Mouse (Mus musculus): ENCODE results near the gene Pomp. TPM values are rescaled to one million over a fixed set of nuclear protein-coding genes. Genes with fewer than 3 reads are reported as not detected.
"Not testable (repeated sequence)": the region's sequence is repeated elsewhere in the genome, so short reads cannot be mapped to it uniquely, and the experiment has no call there.

Pomp gene
- polyA plus RNA-seq, 1 experiment from 2014 or later: 540 TPM

DNA sequence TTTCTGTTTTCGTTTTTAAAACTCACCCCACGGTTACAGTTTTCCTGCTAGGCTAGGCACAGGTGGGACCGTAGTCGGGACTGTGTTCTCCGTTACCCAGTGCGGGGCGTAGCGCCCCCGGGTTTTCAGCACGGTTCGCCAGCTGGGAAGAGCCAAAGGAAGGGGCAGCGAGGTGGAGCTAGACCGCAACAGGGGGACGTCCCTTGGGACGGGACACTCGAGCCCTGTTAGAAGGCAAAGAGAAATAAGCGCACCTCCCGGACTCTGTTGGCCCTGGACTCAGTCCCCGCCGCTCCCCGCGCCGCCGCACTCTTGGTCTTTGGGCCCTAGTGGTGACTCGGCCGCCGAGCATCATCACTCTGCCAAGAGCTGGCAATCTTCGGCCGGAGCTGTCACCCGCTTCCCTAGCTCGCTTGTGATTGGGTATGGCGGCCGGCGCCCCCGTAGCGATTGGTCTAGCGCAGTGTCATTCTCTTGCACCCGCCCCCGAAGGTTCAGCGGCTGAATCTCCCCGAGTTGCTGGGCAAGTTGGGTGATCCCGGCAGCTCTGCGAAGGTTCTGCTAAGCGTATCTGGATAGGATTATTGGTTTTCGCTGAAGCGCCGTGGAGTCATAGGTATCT is 34.3 kb downstream of the Pomp start, which contains the start of gene Slc46a3:
TSS of gene Slc46a3 (minus strand) at position 361 of the 622 bp plus-strand sequence.
- peak within 1 kb of the TSS; percentile 61 for H3K4me3 ChIP-seq
- ATAC-seq (ENCODE audit: low read depth): peak; percentile 99
- H3K4me2 ChIP-seq: peak within 1 kb of the TSS; percentile 72
- H3K9ac ChIP-seq: peak within 1 kb of the TSS; percentile 71
- peaks cover 22% of the 10 kb centered on the region for H3K27me3 ChIP-seq
- H3K36me3 ChIP-seq: no peaks in the 10 kb centered on the region
- under 1% methylated on average over 47 of the region's 47 CpGs for WGBS
- peaks cover 24% of the 10 kb centered on the region for H3K4me1 ChIP-seq (replicated peaks)
- no peak within 1 kb of the TSS for H3K27ac ChIP-seq (replicated peaks)
- H3K9me3 ChIP-seq: no peaks in the 10 kb centered on the region

DNA sequence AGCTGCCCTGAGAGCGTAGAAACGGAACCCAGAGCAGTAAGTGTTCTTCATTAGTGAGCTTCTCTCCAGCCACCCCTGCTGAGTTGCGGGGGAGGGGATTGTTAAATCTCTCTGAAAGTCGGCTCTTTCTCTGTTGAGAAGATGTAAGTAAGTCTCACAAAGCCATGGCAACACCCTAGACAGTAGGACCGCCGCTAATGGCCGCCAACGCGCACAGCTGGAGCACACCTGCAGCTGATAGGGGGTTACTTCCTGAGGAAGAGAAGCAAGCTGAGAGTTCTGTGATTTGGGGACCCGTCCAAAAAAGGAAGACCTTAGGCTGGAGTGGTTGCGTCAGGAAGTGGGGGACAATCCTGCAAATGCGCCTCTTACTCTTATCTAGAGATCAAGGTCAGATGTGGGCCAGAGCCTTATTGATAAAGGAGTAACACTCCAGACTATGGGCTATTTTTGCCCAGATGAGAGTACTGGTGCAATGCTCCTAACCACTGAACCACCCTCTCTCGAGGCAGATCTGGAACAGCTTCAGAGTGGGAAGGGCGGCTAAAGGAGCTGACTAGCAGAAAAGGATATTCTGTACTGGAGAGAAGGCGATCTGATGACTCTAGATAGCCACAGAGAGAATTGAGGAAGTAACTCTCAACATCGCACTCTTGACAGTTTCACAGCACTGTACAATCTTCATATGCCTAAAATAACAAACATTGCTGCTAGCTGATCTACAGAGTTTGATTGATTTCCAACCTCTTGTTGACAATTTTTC is 35.4 kb downstream of the Pomp start:
- peak overlapping the region; percentile 72 for H3K4me2 ChIP-seq
- peak overlapping the region; percentile 61 for H3K4me3 ChIP-seq
- H3K9ac ChIP-seq: no peak overlapping the region
- H3K4me1 ChIP-seq (replicated peaks): peaks cover 24% of the 10 kb centered on the region
- 26% methylated on average over 16 of the region's 16 CpGs for WGBS
- H3K27me3 ChIP-seq: peaks cover 22% of the 10 kb centered on the region
- H3K36me3 ChIP-seq: no peaks in the 10 kb centered on the region
- H3K9me3 ChIP-seq: no peaks in the 10 kb centered on the region
- no peak overlapping the region for H3K27ac ChIP-seq (replicated peaks)
- no peak for ATAC-seq (ENCODE audit: low read depth)

DNA sequence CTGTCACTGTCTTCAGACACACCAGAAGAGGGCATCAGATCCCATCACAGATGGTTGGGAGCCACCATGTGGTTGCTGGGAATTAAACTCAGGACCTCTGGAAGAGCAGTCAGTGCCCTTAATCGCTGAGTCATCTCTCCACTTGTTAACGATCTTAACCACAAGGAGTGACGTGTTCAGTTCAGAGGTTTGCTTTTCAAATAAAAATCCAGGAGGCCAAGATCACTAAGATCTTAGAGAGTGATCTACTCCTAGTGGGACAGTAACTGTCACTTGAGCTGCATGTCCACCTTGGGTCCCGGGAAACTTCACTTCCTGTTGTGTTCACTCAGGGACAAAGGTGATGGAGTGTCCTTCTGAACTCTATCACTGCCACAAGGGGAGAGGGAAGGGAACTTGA is 36.2 kb downstream of the Pomp start:
- 85% methylated on average over 4 of the region's 4 CpGs for WGBS
- H3K9me3 ChIP-seq; H3K36me3 ChIP-seq; H3K4me3 ChIP-seq; H3K9ac ChIP-seq; H3K4me2 ChIP-seq; H3K27ac ChIP-seq (replicated peaks); ATAC-seq (ENCODE audit: low read depth): not testable (repeated sequence)
- H3K4me1 ChIP-seq (replicated peaks): peaks cover 24% of the 10 kb centered on the region
- peaks cover 22% of the 10 kb centered on the region for H3K27me3 ChIP-seq

DNA sequence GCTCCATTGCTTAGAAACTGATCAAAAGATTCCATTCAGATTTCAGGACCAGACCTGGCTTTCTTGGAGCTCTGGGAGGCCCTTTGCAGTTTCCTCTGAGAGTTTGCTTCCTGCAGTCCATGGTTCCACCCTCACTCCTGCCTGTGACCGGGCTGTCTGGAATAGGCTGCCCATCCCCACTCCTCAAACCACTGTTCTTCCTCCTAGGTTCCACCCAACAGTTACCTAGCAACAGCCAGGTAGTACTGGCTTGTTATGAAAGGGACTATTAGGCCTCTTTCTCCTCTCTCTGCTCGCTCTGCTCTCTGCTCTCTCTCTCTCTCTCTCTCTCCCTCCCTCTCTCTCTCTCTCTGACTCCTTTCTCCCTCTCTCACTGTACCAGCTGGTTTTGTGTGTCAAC is 38.0 kb downstream of the Pomp start:
- Histone ChIP-seq H3K27ac (replicated peaks) (no peak overlapping the region), H3K9ac (no peak overlapping the region), H3K4me3 (no peak overlapping the region), H3K36me3 (no peaks in the 10 kb centered on the region), H3K9me3 (no peaks in the 10 kb centered on the region), H3K27me3 (peaks cover 10% of the 10 kb centered on the region), H3K4me2 (no peak overlapping the region), H3K4me1 (replicated peaks) (peaks cover 19% of the 10 kb centered on the region)
- ATAC-seq (ENCODE audit: low read depth): no peak
- 72% methylated on average over 2 of the region's 2 CpGs for WGBS

DNA sequence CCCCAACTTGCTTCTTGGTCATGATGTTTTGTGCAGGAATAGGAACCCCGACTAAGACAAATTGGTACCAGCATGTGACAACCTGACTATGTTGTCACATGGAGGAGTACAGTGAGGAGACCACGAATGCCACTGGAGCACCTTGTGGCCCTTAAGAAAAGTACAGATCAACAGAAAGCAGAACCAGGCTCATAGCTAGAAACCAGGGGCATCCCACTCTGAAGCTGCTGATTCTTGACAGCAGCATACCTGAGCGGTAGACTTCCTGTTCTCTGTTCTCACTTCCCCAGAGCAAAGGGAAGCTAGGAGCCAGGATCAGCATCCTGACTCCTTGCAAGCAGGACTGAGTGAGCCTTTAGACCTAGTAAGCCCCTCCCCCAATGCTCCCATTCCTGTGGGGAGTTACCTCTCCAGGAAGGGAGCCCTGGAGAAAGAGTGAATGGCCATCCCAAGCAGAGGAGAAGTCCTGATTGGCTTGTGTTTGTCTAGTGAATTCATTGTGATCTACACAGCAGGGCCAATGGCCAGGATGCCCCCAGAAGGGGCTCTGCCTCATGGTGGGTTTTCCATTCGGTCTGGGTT is 38.8 kb downstream of the Pomp start:
- Histone ChIP-seq H3K4me2 (no peak overlapping the region), H3K9me3 (no peaks in the 10 kb centered on the region), H3K4me1 (replicated peaks) (peaks cover 11% of the 10 kb centered on the region), H3K9ac (no peak overlapping the region), H3K27me3 (peaks cover 7% of the 10 kb centered on the region), H3K27ac (replicated peaks) (no peak overlapping the region), H3K4me3 (no peak overlapping the region), H3K36me3 (no peaks in the 10 kb centered on the region)
- no peak for ATAC-seq (ENCODE audit: low read depth)
- 69% methylated on average over 4 of the region's 4 CpGs for WGBS

DNA sequence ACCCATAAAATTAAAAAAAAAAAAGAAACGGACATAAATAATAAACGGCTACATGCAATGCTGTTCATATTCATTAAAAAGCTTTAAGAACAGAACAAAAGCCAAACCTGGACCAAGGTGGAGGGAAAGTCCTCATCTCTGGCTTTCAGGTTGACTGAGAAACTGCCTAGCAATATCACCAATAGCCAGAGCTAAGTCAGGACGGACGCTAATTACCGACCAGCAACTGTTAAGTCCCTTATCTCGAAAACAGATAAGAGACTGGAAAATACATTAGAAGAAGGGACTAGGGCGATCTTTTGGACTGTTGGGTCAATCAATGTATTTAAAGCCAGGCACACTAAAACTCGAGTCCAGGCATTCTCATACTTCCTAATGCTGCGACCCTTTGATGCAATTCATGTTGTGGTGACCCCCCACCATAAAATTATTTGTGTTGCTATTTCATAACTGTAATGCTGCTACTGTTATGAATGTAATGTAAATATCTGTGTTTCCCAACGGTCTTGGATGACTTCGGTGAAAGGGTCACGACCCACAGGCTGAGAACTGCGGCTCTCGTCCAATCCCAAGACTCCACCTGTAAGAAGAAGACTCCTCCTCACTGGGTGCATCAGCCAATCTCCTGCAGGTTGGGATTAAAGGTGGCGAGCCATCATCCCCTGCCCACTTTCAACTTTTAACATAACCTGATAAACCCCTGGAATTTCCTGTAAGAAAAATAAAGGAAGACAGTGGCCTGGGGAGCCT is 41.9 kb downstream of the Pomp start:
- Histone ChIP-seq H3K4me2 (no peak overlapping the region), H3K9me3 (no peaks in the 10 kb centered on the region)
- no peak for ATAC-seq (ENCODE audit: low read depth)

DNA sequence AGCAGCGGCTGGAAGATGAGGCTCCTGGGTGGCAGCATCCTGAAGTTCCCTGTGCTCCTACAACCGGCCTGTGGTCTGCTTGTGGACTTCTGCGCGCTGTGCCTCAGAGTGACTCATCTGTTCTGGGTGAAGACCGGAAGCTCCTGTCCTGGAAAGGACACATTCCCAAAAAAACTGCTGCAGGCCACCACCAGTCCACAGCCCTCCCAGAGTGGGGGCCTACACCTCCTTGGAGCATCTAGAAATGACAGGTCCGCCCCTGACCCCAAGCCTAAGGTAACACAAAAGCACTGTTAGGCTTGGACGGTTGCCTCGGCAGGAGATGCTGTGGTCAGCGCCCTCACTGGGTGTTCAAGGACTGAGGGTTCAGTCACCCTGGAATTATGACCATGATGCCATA is 42.9 kb downstream of the Pomp start:
- Histone ChIP-seq H3K4me2 (no peak overlapping the region), H3K27me3 (no peaks in the 10 kb centered on the region), H3K9me3 (no peaks in the 10 kb centered on the region), H3K9ac (no peak overlapping the region), H3K36me3 (no peaks in the 10 kb centered on the region), H3K4me3 (no peak overlapping the region), H3K27ac (replicated peaks) (no peak overlapping the region), H3K4me1 (replicated peaks) (no peaks in the 10 kb centered on the region)
- ATAC-seq (ENCODE audit: low read depth): no peak
- WGBS: 90% methylated on average over 9 of the region's 9 CpGs

More for the DNA sequence above, 41.9 kb downstream of the Pomp start:
- Histone ChIP-seq H3K27me3 (no peaks in the 10 kb centered on the region), H3K36me3 (no peaks in the 10 kb centered on the region), H3K4me3 (no peak overlapping the region), H3K9ac (no peak overlapping the region), H3K27ac (replicated peaks) (no peak overlapping the region), H3K4me1 (replicated peaks) (no peaks in the 10 kb centered on the region)
- WGBS: 91% methylated on average over 15 of the region's 15 CpGs

DNA sequence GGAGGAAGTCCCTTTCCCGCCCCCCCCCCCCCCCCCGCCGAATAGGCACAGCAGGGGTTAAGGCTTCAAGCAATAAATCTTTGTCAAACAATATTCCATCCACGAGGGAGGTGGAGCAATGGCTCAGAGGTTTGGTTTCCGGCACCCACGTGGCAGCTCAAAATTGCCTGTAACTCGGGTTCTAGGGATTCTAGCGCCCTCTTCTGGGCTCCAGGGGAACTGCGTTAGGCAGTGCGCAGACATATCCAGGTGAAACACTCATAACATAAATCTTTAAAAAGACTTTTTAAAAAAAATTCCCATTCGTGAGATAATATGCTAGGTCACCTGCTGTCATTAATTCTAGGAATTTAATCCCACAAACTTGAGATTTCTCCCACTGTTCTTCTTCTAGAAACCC is 46.9 kb downstream of the Pomp start:
- Histone ChIP-seq H3K27ac (replicated peaks) (no peak overlapping the region), H3K9ac (no peak overlapping the region), H3K4me1 (replicated peaks) (no peaks in the 10 kb centered on the region), H3K27me3 (no peaks in the 10 kb centered on the region), H3K36me3 (no peaks in the 10 kb centered on the region), H3K4me2 (no peak overlapping the region), H3K9me3 (no peaks in the 10 kb centered on the region), H3K4me3 (no peak overlapping the region)
- 57% methylated on average over 11 of the region's 11 CpGs for WGBS
- no peak for ATAC-seq (ENCODE audit: low read depth)

DNA sequence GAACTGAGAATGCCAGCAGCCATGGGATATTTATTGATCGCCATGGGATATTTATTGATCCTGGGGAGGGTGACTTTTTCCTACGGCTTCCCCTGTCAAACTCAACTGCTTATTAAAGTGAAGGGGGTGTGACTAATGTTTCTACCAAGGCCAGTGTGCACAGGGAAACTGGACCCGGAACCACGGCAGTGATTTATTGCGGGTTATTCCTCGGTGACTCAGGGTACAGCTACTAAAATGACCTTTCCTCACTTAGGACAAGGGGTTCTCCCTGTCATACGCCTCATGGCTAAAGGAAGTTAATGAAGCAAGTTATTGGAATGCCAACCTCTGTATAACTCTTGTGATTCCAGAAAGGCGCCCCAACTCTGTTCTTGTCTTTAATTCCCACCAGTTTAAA is 47.6 kb downstream of the Pomp start:
- no peak overlapping the region for H3K27ac ChIP-seq (replicated peaks)
- H3K36me3 ChIP-seq: no peaks in the 10 kb centered on the region
- no peak overlapping the region for H3K9ac ChIP-seq
- no peak overlapping the region for H3K4me2 ChIP-seq
- H3K9me3 ChIP-seq: no peaks in the 10 kb centered on the region
- H3K4me1 ChIP-seq (replicated peaks): no peaks in the 10 kb centered on the region
- 82% methylated on average over 8 of the region's 8 CpGs for WGBS
- ATAC-seq (ENCODE audit: low read depth): no peak
- H3K4me3 ChIP-seq: no peak overlapping the region
- H3K27me3 ChIP-seq: no peaks in the 10 kb centered on the region

DNA sequence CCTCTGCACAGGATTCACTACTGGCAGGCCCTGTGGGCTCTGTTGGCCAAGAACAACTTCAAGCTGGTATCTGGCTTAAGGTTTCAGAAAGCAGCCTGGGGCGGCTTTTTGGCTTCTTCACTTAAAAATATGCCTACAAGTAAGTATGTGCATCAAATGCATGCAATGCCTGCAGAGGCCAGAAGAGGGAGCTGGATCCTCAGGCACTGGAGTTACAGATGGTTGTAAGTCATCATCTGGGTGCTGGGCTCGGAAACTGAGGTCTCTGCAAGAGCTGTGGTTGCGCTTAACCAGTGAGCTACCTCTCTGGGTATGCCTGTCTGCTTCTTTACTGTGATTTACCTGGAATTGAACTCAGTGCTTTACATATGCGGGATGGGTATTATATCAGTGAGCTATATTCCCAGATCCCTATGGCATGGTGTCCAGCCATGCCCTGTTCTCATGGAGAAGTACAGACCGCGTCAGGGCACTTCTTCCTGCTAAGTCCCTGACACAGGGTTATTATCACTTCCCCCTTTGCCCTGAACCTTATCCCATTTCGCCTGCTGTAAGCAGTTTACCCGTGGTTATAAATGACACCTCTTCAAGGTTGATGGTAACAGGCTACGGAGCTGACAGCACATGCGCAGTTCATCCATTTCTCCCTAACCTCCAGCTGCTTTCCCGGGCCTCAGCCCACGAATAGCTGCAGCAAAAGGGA is 50.7 kb downstream of the Pomp start:
- H3K4me2 ChIP-seq: no peak overlapping the region
- no peaks in the 10 kb centered on the region for H3K27me3 ChIP-seq
- no peak overlapping the region for H3K4me3 ChIP-seq
- H3K9ac ChIP-seq: no peak overlapping the region
- ATAC-seq (ENCODE audit: low read depth): no peak
- WGBS: 81% methylated on average over 12 of the region's 12 CpGs
- H3K4me1 ChIP-seq (replicated peaks): no peaks in the 10 kb centered on the region
- no peaks in the 10 kb centered on the region for H3K9me3 ChIP-seq
- H3K36me3 ChIP-seq: no peaks in the 10 kb centered on the region
- H3K27ac ChIP-seq (replicated peaks): no peak overlapping the region

DNA sequence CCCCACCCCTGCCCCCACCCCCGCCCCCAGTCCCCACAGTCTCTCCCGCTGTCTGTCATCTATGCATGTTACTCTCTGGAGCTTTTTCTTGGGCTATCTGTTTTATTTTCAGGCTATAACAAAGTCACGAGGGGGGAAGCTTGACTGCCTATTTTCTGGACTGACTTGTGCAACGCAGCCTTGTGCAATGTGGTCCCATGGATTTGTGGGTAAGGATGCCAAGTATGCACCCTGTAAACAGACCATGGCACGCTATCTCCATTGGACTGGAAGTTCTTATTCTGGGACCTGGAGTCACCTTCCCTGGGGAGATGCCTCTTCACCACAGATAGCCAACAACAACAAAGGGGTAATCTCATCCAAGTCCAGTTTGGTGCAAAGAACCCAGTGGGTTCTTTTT is 51.5 kb downstream of the Pomp start:
- Histone ChIP-seq H3K4me1 (replicated peaks) (no peaks in the 10 kb centered on the region), H3K4me2 (no peak overlapping the region), H3K27ac (replicated peaks) (no peak overlapping the region), H3K27me3 (no peaks in the 10 kb centered on the region), H3K36me3 (no peaks in the 10 kb centered on the region), H3K4me3 (no peak overlapping the region), H3K9me3 (no peaks in the 10 kb centered on the region), H3K9ac (no peak overlapping the region)
- no peak for ATAC-seq (ENCODE audit: low read depth)
- WGBS: 89% methylated on average over 5 of the region's 5 CpGs

Data from neural tube, embryonic 13.5 days (tissue).